Mouse (Mus musculus): ENCODE measurements around the gene Wipi1. TPM values are rescaled to one million over a fixed set of nuclear protein-coding genes. Genes with fewer than 3 reads are reported as not detected.

Gene Wipi1
- polyA plus RNA-seq, 1 experiment = not detected

DNA sequence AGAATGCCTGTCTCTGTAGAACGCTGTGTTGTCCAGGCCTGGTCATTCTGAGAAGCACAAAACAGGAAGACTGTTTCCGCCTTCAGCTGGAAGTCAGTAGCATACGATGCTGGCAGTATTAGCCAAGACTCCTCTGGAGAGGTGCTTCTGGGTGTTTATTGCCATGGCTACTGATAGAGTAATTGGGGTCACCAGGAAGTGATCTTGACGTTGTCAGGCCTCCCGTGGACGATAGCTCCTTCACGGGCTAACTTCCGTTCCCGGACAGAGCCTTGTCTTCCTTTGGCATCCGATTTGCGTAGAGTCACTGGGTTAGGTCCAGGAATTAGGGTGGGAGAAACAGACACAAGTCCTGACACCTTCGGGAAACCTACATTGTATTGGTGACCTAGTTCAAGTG lies 52.5 kb downstream of the Wipi1 start:
- Histone ChIP-seq H3K4me3 (ENCODE audit: insufficient read depth, low read depth, low read length) (no peak overlapping the region), H3K27ac (ENCODE audit: insufficient read depth, low read depth, low read length) (no peak overlapping the region), H3K4me1 (ENCODE audit: control insufficient read depth, insufficient read depth, low read length) (0 out of 2 replicates have a peak, but pooled peaks cover 2% of the 10 kb centered on the region)
- TF ChIP-seq POLR2A (IDR thresholded peaks at IDR 0.05; ENCODE audit: insufficient read depth, low read depth, low read length) = no peak
- WGBS = 91% methylated on average over 12 of the region's 12 CpGs

DNA sequence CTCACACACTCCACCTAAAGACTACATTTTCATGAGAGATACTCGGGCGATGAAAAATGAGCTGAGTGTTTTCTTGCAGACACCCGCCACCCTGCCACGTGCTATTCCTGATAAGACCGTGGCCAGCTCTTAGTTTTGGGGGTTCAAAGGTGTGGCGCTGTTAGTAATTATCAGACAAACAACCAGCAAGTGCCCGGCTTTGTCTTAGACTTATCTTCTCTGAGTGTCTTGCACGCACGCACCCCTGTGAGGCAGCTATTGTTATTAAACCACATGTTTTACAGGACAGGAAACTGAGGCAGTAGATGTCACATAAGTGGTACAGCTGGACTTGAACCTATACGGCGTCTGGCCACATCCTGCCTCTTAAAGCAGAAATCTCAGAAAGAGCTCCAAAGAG lies 54.3 kb downstream of the Wipi1 start:
- Histone ChIP-seq H3K4me3 (ENCODE audit: insufficient read depth, low read depth, low read length) (no peak overlapping the region), H3K27ac (ENCODE audit: insufficient read depth, low read depth, low read length) (no peak overlapping the region), H3K4me1 (ENCODE audit: control insufficient read depth, insufficient read depth, low read length) (peaks cover 6% of the 10 kb centered on the region)
- TF ChIP-seq CTCF (IDR thresholded peaks at IDR 0.05; ENCODE audit: insufficient read depth, low read depth, low read length) (no peak), POLR2A (IDR thresholded peaks at IDR 0.05; ENCODE audit: insufficient read depth, low read depth, low read length) (no peak)
- WGBS = 88% methylated on average over 11 of the region's 11 CpGs

DNA sequence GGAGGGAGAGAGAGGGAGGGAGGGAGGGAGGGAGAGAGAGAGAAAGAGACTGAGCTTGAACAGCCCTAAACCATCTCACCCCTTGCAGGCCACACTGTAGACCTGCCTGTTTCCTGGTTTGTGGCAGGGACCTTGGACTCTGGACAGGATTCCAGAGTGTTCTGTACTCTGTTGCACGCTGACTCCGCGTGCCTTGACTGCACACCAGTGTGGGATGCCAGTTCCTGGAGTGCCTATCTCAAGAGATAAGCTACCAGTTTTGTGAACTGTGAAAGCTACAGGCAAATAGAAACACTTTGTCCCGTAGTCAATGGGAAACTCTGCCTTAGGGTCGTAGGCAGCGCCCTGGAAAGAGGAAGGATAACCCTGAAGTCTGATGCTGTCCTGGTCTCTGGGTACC lies 55.6 kb downstream of the Wipi1 start:
- H3K27ac ChIP-seq (ENCODE audit: insufficient read depth, low read depth, low read length) = no peak overlapping the region
- H3K4me3 ChIP-seq (ENCODE audit: insufficient read depth, low read depth, low read length) = no peak overlapping the region
- peaks cover 8% of the 10 kb centered on the region for H3K4me1 ChIP-seq (ENCODE audit: control insufficient read depth, insufficient read depth, low read length)
- 92% methylated on average over 6 of the region's 6 CpGs for WGBS
- TF ChIP-seq POLR2A (IDR thresholded peaks at IDR 0.05; ENCODE audit: insufficient read depth, low read depth, low read length) = no peak
- no peak for TF ChIP-seq CTCF (IDR thresholded peaks at IDR 0.05; ENCODE audit: insufficient read depth, low read depth, low read length)

DNA sequence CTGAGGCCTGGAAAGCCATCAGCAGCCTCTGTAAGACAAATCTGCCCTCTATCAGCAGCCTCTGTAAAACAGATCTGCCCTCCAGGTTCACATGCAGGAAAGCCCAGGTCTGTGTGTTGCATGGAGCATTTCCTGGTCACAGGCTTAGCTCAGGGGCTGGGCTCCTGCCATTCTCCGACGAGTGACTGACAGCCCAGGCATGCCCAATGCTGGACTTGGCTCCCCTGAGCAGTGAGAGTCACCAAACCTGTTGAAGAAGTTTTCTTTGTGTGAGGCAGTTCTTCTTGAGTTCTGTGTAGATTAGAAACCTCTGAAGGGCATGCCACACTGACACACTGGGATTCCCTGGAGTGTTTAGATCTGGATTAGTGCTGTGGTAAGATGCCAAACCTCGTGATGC lies 57.3 kb downstream of the Wipi1 start:
- H3K27ac ChIP-seq (ENCODE audit: insufficient read depth, low read depth, low read length) = no peak overlapping the region
- 47% methylated on average over 3 of the region's 3 CpGs for WGBS
- no peak overlapping the region for H3K4me3 ChIP-seq (ENCODE audit: insufficient read depth, low read depth, low read length)
- no peak for TF ChIP-seq CTCF (IDR thresholded peaks at IDR 0.05; ENCODE audit: insufficient read depth, low read depth, low read length)
- TF ChIP-seq POLR2A (IDR thresholded peaks at IDR 0.05; ENCODE audit: insufficient read depth, low read depth, low read length) = no peak
- H3K4me1 ChIP-seq (ENCODE audit: control insufficient read depth, insufficient read depth, low read length) = peaks cover 10% of the 10 kb centered on the region

DNA sequence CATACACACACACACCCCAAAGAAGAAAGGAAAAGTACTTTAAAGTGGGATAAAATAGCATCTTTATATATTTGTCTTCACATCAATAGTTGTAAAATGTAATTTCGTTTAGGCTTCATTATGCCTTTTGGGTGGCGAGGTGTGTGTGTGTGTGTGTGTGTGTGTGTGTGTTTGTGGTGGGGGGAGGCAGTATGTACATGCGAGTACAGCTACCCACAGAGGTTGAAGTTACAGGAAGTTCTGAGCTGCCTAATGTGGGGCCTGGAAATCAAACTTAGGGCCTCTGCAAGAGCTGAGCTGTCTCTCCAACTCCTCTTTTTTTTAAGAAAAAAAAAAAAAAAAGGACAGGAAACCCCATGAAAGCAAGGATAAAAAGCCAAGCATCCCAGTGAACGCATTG lies 57.8 kb downstream of the Wipi1 start:
- Histone ChIP-seq H3K27ac (ENCODE audit: insufficient read depth, low read depth, low read length) (no peak overlapping the region), H3K4me3 (ENCODE audit: insufficient read depth, low read depth, low read length) (no peak overlapping the region), H3K4me1 (ENCODE audit: control insufficient read depth, insufficient read depth, low read length) (peaks cover 10% of the 10 kb centered on the region)
- TF ChIP-seq POLR2A (IDR thresholded peaks at IDR 0.05; ENCODE audit: insufficient read depth, low read depth, low read length) (no peak), CTCF (IDR thresholded peaks at IDR 0.05; ENCODE audit: insufficient read depth, low read depth, low read length) (no peak)
- WGBS = 92% methylated on average over 4 of the region's 4 CpGs

DNA sequence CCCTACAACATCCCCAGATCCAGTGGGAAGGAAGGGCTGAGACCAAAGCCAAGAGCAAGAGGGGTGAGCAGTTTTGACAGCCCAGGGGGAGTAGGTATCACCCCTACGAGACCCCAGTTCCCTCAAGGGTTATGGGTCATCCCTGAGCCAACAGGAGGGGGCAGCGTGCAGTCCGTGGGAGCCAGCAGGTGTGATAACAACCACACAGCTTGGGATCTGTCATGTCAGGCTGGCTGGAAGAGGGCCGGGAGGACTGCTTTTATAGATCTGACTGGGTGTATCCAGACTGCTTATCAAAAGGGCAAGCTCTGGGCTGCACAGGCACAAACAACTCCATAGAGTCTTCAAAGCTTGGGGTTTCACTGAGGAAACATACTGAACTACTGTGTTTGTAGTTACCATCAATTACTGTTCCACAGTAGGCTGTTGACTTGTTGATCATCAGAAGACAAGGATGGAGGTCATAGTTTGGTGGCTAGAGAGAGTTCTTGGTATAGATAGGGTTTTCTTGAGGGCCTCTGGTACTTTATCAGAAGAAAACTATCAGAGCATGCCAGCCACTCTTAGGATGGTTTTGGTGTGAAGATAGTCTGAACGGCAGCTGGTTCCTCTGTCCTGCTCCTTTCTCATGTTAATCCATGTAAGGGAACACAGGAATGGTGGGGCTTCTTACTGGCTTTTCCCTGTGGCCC lies 62.0 kb downstream of the Wipi1 start:
- Histone ChIP-seq H3K4me1 (ENCODE audit: control insufficient read depth, insufficient read depth, low read length) (peaks cover 15% of the 10 kb centered on the region), H3K27ac (ENCODE audit: insufficient read depth, low read depth, low read length) (no peak overlapping the region), H3K4me3 (ENCODE audit: insufficient read depth, low read depth, low read length) (no peak overlapping the region)
- WGBS = 74% methylated on average over 5 of the region's 5 CpGs
- no peak for TF ChIP-seq CTCF (IDR thresholded peaks at IDR 0.05; ENCODE audit: insufficient read depth, low read depth, low read length)
- TF ChIP-seq POLR2A (IDR thresholded peaks at IDR 0.05; ENCODE audit: insufficient read depth, low read depth, low read length) = no peak

DNA sequence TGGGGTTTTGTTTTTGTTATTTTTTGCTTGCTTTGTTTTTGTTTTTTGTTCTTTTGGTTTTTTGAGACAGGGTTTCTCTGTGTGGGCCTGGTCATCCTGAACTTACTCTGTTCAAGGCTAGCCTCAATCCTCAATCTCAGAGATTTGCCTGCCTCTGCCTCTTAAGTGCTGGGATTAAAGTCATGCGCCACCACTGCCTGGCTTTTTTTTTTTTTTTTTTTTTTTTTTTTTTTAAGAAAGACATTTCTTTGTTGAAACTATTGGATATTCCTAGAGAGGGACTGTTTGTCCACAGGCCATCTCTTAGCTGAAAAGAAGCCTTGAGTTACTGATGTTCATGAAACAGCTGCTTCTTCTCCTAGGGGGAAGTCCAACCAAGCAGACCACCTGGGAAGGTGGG lies 64.1 kb downstream of the Wipi1 start:
- no peak for TF ChIP-seq CTCF (IDR thresholded peaks at IDR 0.05; ENCODE audit: insufficient read depth, low read depth, low read length)
- no peak for TF ChIP-seq POLR2A (IDR thresholded peaks at IDR 0.05; ENCODE audit: insufficient read depth, low read depth, low read length)
- Histone ChIP-seq H3K27ac (ENCODE audit: insufficient read depth, low read depth, low read length) (no peak overlapping the region), H3K4me3 (ENCODE audit: insufficient read depth, low read depth, low read length) (no peak overlapping the region), H3K4me1 (ENCODE audit: control insufficient read depth, insufficient read depth, low read length) (peaks cover 12% of the 10 kb centered on the region)
- 100% methylated on average over 1 of the region's 1 CpGs for WGBS

DNA sequence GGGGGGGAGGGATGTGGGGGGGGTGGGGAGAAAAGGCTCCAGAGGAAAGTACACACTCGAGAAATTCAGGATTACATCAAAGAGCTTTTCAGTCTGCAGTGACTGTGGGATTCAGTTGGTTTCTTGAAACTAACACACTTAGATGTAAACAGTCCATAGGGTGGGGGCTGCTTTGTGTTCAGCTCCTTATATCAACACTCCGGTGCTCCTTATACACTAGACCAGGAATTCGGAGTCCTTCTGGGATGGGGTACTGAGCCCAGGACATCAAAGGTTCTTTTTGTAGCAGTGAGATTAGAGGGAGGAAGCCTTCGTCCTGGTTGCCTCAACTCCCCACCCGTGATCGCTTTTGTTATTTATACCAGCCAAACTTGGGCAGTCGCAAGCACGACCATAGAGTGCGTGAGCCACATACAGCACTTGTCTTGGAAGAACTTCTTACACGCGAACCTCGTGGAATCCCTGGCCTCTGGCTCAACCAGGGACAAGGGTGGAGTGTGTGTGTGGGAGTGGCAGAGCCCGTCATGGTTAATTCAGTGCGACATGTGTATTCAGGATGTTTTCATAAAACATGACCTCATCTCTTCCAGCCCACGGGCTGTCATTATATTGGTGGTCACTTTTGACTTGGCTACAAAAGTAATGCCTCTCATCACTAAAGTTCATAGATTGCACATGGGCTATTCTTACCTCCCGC lies 65.3 kb downstream of the Wipi1 start:
- Histone ChIP-seq H3K4me1 (ENCODE audit: control insufficient read depth, insufficient read depth, low read length) (peaks cover 7% of the 10 kb centered on the region), H3K4me3 (ENCODE audit: insufficient read depth, low read depth, low read length) (no peak overlapping the region), H3K27ac (ENCODE audit: insufficient read depth, low read depth, low read length) (no peak overlapping the region)
- TF ChIP-seq CTCF (IDR thresholded peaks at IDR 0.05; ENCODE audit: insufficient read depth, low read depth, low read length) = no peak
- no peak for TF ChIP-seq POLR2A (IDR thresholded peaks at IDR 0.05; ENCODE audit: insufficient read depth, low read depth, low read length)
- 80% methylated on average over 16 of the region's 16 CpGs for WGBS

DNA sequence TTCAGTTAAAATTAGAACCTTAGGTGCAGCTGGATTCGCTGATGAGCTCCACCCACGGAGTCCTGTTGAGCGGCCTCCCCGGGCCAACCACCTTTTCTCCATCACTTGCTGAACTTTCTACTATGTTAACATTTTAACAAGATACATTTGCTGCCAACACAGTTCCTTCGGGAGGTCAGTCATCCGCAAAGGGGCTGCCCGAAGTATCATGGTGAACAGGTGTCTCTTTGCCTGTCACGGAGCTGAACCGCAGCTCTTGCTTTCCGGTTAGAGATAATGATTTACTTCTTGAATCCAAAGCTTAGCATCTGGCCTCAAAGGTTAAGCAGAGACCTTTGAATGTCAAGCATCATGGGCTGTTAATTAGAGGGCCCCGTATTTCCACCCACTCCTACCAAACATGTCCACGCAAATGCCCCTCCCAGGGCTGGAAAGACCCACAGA lies 66.0 kb downstream of the Wipi1 start:
- H3K27ac ChIP-seq (ENCODE audit: insufficient read depth, low read depth, low read length) = no peak overlapping the region
- WGBS = 72% methylated on average over 12 of the region's 12 CpGs

More for the DNA sequence above, 66.0 kb downstream of the Wipi1 start:
- TF ChIP-seq CTCF (IDR thresholded peaks at IDR 0.05; ENCODE audit: insufficient read depth, low read depth, low read length) = no peak
- TF ChIP-seq POLR2A (IDR thresholded peaks at IDR 0.05; ENCODE audit: insufficient read depth, low read depth, low read length) = no peak
- Histone ChIP-seq H3K4me3 (ENCODE audit: insufficient read depth, low read depth, low read length) (no peak overlapping the region), H3K4me1 (ENCODE audit: control insufficient read depth, insufficient read depth, low read length) (peaks cover 7% of the 10 kb centered on the region)

Measured in olfactory bulb, adult 2 months (tissue).